Mouse (Mus musculus) hindbrain, embryonic 13.5 days (tissue): ENCODE data around the gene Stk10. TPM values are rescaled to one million over a fixed set of nuclear protein-coding genes. Genes with fewer than 3 reads are reported as not detected.
A peak's percentile ranks its signal among the peaks of the same experiment; 100 is the strongest.
"Not testable (repeated sequence)": the region's sequence is repeated elsewhere in the genome, so short reads cannot be mapped to it uniquely, and the experiment has no call there.

Experiments used
- ATAC-seq: fragments of 200-750 bp; cut with Nextera tagmentation; 2 replicates; pipeline ENCODE4 v1.8.0; 2017; ENCODE audit warnings: moderate TSS enrichment; ENCODE audit not compliant: low FRiP score
- H3K27ac ChIP-seq: fragments of 300-500 bp; sonication (generic); 2 replicates; pipeline ENCODE4 v1.5.1; 2015; ENCODE audit warnings: inconsistent platforms, mild to moderate bottlenecking, moderate library complexity
- H3K27me3 ChIP-seq: fragments of 300-500 bp; sonication (generic); 2 replicates; pipeline ENCODE4 v1.6.1; 2015; ENCODE audit warnings: mild to moderate bottlenecking, inconsistent platforms
- H3K36me3 ChIP-seq: fragments of 300-500 bp; sonication (generic); 2 replicates; pipeline ENCODE4 v1.6.1; 2015; ENCODE audit warnings: mild to moderate bottlenecking, inconsistent platforms
- H3K4me1 ChIP-seq: fragments of 300-500 bp; sonication (generic); replicated peaks from 2 replicates; pipeline ENCODE4 v1.6.1; 2015; ENCODE audit warnings: inconsistent platforms
- H3K4me2 ChIP-seq: fragments of 300-500 bp; sonication (generic); 2 replicates; pipeline ENCODE4 v1.6.1; 2015; ENCODE audit warnings: inconsistent platforms, mild to moderate bottlenecking, moderate library complexity
- H3K4me3 ChIP-seq: fragments of 300-500 bp; sonication (generic); 2 replicates; pipeline ENCODE4 v1.5.1; 2015; ENCODE audit warnings: mild to moderate bottlenecking, inconsistent platforms
- H3K9ac ChIP-seq: fragments of 300-500 bp; sonication (generic); 2 replicates; pipeline ENCODE4 v1.6.1; 2015; ENCODE audit warnings: mild to moderate bottlenecking, inconsistent platforms
- H3K9me3 ChIP-seq: fragments of 300-500 bp; sonication (generic); 2 replicates; pipeline ENCODE4 v1.6.1; 2016; ENCODE audit warnings: inconsistent platforms
- WGBS: fragments of 180-500 bp; shearing (Covaris S2); methylation state at CpG from one replicate; pipeline ENCODE4 v1.1.7; 2015; 5-methylcytosine and 5-hydroxymethylcytosine counted together
- polyA plus RNA-seq: library from polyadenylated mRNA; unstranded; fragments of >200 nt; fragmentation: Nextera tagmentation; extraction: Ambion mirVana; gene quantifications from 2 replicates; pipeline ENCODE4 v1.2.1, GENCODE M21; 2015

The Stk10 gene
- polyA plus RNA-seq, 1 experiment from 2014 or later, result 2.1 TPM

DNA sequence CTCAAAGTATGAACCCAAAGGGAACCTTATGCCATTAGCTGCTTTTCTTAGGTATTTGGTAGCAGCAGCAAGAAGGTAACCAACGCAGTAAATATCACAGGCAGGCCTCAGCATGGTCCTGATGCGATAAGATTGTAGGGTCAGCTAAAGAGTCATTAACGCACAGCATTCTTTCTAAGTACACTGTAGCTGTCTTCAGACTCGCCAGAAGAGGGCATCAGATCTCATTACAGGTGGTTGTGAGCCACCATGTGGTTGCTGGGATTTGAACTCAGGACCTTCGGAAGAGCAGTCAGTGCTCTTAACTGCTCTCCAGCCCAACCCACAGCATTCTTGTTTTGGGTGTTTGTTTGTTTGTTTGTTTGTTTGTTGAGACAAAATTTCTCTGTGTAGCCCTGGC is 85.5 kb downstream of the Stk10 start:
- peaks cover 12% of the 10 kb centered on the region for H3K36me3 ChIP-seq
- H3K4me3 ChIP-seq, ATAC-seq, H3K9me3 ChIP-seq, H3K4me2 ChIP-seq, H3K9ac ChIP-seq, H3K27me3 ChIP-seq: not testable (repeated sequence)
- peak overlapping the region; percentile 64; the same call in 1 of the 2 replicates for H3K27ac ChIP-seq
- WGBS, result 87% methylated on average over 5 of the region's 5 CpGs
- H3K4me1 ChIP-seq, result peaks cover 32% of the 10 kb centered on the region

DNA sequence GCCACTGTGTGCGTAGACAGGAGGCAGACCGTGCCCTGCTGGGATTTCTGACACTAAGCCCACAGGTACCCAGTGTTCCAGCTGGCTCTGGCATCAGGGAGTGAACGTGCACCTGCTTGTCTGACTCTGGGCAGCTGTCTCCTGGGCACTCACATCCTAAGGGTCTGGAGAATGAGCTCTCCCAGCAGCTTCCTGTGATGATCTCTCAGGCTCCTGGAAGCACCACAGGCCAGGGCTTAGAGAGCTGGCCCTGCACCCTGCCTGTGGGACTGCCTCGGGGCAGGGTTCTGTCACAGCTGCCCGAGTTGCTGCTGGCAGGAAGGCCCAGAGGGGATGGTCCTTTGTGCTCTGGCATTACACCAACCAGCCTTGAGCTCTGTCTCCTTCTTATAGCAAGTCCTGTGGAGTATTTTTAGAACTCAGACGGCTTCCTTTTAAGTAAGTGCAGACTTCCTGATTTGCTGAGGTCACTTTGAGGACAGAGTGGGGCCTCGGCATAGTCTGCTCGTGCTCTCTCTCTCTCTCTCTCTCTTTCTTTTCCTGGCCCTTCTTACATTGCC is 86.2 kb downstream of the Stk10 start:
- Histone ChIP-seq H3K9me3 (no peaks in the 10 kb centered on the region), H3K4me3 (no peak overlapping the region), H3K4me2 (no peak overlapping the region), H3K4me1 (peaks cover 35% of the 10 kb centered on the region), H3K9ac (no peak overlapping the region), H3K36me3 (peaks cover 10% of the 10 kb centered on the region), H3K27ac (peak overlapping the region; percentile 64), H3K27me3 (no peaks in the 10 kb centered on the region)
- WGBS, result 49% methylated on average over 8 of the region's 8 CpGs
- ATAC-seq, result no peak

DNA sequence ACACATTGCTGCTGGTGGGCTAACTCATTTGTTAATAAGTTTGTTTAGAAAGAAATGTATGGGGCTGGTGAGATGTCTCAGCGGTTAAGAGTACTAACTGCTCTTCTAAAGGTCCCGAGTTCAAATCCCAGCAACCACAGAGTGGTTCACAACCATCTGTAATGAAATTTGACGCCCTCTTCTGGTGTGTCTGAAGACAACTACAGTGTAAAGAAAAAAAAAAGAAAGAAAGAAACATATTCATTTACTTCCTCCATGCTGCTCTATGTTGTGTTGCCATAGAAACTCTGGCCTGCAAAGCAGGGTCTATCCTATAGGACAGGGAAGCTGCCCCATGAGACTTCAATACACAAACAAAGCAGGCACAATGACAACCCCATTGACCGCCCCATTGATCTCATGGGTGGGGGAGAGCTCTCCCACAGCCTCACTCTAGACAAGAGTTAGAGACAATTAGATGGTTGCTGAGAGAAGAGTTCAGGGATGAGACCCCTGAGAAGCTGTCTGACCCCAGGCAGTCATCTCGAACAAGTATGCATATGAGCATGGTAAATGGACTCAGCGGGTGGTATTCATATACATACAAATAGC is 86.9 kb downstream of the Stk10 start:
- no peak overlapping the region for H3K4me2 ChIP-seq
- H3K9ac ChIP-seq, result no peak overlapping the region
- no peak overlapping the region for H3K27ac ChIP-seq
- no peaks in the 10 kb centered on the region for H3K27me3 ChIP-seq
- no peak overlapping the region for H3K4me3 ChIP-seq
- peaks cover 35% of the 10 kb centered on the region for H3K4me1 ChIP-seq
- no peak for ATAC-seq
- H3K36me3 ChIP-seq, result peaks cover 5% of the 10 kb centered on the region
- no peaks in the 10 kb centered on the region for H3K9me3 ChIP-seq
- WGBS, result 58% methylated on average over 6 of the region's 6 CpGs

DNA sequence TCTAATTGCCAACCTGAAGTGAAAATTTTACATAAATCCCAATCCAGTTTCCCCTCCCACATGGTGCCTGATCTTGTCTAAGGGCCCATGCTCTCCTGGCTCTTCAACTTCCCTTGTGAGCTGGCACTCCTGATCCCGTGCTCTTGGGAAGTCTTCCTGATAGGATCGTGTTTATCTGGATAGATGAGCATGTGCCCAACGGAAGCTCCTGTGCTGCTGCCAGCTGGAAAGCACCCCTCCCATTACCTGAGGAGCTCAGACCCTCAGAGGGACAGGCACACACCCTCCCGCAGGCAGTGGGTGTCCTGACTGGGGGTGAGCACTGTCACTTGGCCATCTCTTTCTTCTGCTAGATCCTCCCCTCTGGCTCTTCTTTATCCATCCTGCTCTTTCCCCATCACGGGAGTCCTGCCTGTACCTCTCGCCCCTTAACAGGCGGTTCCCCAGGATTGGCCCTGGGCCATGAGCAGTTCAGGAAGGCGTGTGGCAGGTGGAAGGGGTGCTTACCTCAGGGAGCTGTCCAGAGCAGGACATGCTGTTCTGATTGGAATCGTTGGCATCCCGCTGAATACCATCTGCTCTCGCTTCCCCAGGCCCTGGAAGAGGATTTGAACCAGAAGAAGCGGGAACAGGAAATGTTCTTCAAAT is 88.8 kb downstream of the Stk10 start:
- peaks cover 5% of the 10 kb centered on the region; the same call in 1 of the 2 replicates for H3K36me3 ChIP-seq
- no peak overlapping the region for H3K4me2 ChIP-seq
- no peak overlapping the region for H3K4me3 ChIP-seq
- WGBS, result 73% methylated on average over 12 of the region's 12 CpGs
- peaks cover 35% of the 10 kb centered on the region for H3K4me1 ChIP-seq
- no peaks in the 10 kb centered on the region for H3K9me3 ChIP-seq
- no peaks in the 10 kb centered on the region for H3K27me3 ChIP-seq
- 0 out of 2 replicates have a peak overlapping the region, but pooled peaks have one; percentile 2 for H3K9ac ChIP-seq
- H3K27ac ChIP-seq, result no peak overlapping the region
- no peak for ATAC-seq

DNA sequence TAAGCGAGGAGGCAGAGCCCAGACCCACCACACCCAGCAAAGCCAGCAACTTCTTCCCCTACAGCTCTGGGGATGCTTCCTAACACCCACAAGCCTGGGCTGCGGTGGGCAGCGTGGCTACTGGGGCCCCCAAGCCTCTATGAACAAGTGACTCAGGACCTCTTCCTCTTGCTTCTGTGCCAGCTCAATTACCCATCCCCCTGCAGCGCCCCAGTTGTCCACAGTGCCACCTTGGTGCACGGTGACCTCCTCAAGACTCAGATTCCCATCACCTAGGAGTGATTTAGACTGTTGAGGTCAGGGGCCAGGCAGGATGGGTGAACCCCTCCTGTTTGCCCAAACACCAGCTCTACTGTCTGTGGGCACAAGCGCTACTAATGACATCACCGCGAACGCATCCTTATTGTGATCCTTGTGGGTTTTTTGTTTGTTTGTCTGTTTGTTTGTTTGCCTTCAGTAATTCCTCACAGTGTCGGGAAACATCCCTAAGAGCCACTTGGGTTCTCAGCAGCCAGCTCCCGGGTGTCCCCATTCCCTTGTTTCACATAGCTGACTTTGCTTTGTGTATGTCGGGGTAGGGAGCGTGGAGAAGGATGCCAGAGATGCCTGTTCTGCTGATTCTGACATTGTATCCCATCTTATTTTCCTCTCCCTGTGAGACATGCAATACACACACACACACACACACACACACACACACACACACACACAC is 89.5 kb downstream of the Stk10 start:
- no peak overlapping the region for H3K4me3 ChIP-seq
- WGBS, result 80% methylated on average over 13 of the region's 13 CpGs
- H3K9me3 ChIP-seq, result no peaks in the 10 kb centered on the region
- ATAC-seq, result no peak
- peaks cover 35% of the 10 kb centered on the region for H3K4me1 ChIP-seq
- H3K27ac ChIP-seq, result no peak overlapping the region
- H3K36me3 ChIP-seq, result peaks cover 5% of the 10 kb centered on the region; the same call in 1 of the 2 replicates
- no peaks in the 10 kb centered on the region for H3K27me3 ChIP-seq
- 0 out of 2 replicates have a peak overlapping the region, but pooled peaks have one; percentile 2 for H3K9ac ChIP-seq
- no peak overlapping the region for H3K4me2 ChIP-seq

DNA sequence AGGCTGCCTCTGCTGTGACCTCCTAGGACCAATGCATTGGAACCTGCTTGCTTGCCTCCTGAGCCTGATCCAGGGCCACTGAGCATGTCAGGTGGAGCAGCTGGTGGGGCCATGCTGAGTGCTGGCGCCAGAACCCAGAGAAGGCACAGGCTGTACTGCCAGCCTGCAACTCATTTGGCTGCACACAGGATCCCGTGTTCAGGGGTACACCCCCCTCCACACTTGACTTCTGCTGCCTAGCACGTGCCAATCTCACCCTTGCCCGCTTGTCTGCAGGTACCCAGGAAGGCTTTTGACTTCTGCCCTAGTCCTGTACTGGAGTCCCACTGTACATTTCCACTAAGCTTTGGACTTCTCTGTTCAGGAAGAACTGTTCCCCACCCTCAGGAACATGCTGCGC is 90.1 kb downstream of the Stk10 start:
- Histone ChIP-seq H3K4me2 (no peak overlapping the region), H3K27ac (no peak overlapping the region), H3K9me3 (no peaks in the 10 kb centered on the region), H3K4me3 (no peak overlapping the region), H3K36me3 (peaks cover 1% of the 10 kb centered on the region; the same call in 1 of the 2 replicates), H3K27me3 (no peaks in the 10 kb centered on the region), H3K4me1 (peaks cover 35% of the 10 kb centered on the region), H3K9ac (no peak overlapping the region)
- 64% methylated on average over 5 of the region's 5 CpGs for WGBS
- ATAC-seq, result no peak; the same call in 1 of the 2 replicates

DNA sequence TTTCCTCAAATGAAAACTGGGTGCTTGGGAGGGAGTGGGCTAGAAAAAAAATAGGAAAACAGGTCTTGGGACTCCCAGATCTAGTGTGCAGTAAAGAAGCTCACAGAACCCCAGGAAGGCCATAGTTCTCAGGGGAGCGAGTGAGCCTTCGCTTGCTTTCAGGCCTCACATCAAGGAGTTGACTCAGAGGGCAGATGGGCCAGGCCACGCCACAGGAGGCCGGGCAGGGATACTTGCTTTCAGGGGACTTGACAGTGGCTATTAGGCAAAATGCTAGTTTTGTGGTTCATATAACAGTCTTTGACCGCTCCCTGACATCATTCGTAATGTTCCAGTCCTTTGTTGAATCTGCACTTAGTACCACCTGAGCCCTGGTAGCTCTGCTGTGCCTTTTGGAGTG is 90.8 kb downstream of the Stk10 start:
- Histone ChIP-seq H3K4me1 (peaks cover 34% of the 10 kb centered on the region), H3K4me2 (no peak overlapping the region), H3K9ac (no peak overlapping the region), H3K9me3 (no peaks in the 10 kb centered on the region), H3K36me3 (no peaks in the 10 kb centered on the region), H3K27ac (no peak overlapping the region), H3K4me3 (no peak overlapping the region), H3K27me3 (no peaks in the 10 kb centered on the region)
- 68% methylated on average over 6 of the region's 6 CpGs for WGBS
- ATAC-seq, result no peak

DNA sequence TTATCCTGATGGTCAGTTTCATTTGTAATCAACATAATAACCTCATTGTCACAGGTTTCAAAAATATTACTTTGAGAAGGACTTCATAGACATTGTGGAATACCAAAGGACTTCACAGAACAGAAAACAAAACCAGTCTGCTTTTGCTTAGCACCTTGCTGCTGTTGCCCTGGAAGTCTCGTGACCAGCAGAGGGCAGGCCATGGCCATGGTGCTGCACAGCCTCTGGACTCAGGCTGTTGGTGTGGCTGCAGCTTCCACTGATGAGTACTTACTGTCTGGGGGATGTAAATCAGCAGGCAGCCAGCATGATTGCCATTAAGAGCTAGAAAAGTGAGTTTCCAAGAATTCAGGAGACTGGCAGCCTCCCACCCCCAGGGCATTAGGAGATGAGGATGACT is 92.6 kb downstream of the Stk10 start:
- Histone ChIP-seq H3K9me3 (no peaks in the 10 kb centered on the region), H3K9ac (no peak overlapping the region), H3K27ac (no peak overlapping the region), H3K36me3 (no peaks in the 10 kb centered on the region), H3K4me1 (peaks cover 19% of the 10 kb centered on the region), H3K4me3 (no peak overlapping the region), H3K27me3 (no peaks in the 10 kb centered on the region), H3K4me2 (no peak overlapping the region)
- ATAC-seq, result no peak
- WGBS, result 71% methylated on average over 1 of the region's 1 CpGs

DNA sequence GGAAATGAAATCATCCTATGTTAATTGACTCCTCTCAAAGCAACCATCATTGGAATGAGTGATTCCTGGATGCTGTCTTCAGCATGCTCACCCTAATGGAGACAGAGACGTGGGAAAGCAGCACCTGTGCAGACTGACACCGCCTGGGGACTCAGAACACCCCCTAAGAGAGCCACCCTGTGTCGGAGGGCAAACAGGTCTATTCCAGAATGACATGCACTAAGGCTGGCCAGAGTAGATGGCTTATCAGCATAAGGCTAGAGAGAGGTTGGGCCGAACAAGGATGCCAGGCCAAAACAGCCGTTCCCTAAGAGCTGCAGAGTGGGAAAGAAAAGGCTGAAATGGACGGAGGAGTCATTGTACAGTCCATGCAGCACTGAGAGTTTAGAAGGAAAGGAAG is 93.0 kb downstream of the Stk10 start:
- H3K27me3 ChIP-seq, result no peaks in the 10 kb centered on the region
- H3K27ac ChIP-seq, result no peak overlapping the region
- H3K4me2 ChIP-seq, result no peak overlapping the region
- H3K9me3 ChIP-seq, result no peaks in the 10 kb centered on the region
- no peak for ATAC-seq
- H3K9ac ChIP-seq, result no peak overlapping the region
- 89% methylated on average over 6 of the region's 6 CpGs for WGBS
- no peak overlapping the region for H3K4me3 ChIP-seq
- no peaks in the 10 kb centered on the region for H3K36me3 ChIP-seq
- H3K4me1 ChIP-seq, result peaks cover 19% of the 10 kb centered on the region

DNA sequence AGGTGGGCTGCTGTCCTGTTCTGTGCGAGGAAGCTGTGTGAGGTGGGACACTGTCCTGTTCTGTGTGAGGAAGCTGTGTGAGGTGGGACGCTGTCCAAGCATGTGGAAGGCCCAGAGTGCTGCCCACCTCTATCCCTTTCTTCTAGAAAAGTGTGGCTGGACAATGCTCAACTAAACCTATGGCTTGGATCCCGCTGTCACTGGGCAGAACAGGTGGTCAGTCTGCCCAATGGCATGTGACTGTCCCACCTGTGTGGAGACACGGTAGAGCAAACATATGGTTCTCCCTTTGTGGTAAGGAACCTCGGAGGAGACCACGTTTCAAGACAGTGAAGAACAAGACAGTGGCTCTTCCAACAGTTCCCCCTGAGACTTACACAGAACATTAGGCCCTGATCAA is 94.8 kb downstream of the Stk10 start:
- Histone ChIP-seq H3K4me2 (no peak overlapping the region), H3K9me3 (no peaks in the 10 kb centered on the region), H3K4me3 (no peak overlapping the region), H3K9ac (no peak overlapping the region), H3K4me1 (peaks cover 13% of the 10 kb centered on the region), H3K27ac (no peak overlapping the region), H3K36me3 (no peaks in the 10 kb centered on the region), H3K27me3 (no peaks in the 10 kb centered on the region)
- ATAC-seq, result no peak
- WGBS, result 90% methylated on average over 6 of the region's 6 CpGs

DNA sequence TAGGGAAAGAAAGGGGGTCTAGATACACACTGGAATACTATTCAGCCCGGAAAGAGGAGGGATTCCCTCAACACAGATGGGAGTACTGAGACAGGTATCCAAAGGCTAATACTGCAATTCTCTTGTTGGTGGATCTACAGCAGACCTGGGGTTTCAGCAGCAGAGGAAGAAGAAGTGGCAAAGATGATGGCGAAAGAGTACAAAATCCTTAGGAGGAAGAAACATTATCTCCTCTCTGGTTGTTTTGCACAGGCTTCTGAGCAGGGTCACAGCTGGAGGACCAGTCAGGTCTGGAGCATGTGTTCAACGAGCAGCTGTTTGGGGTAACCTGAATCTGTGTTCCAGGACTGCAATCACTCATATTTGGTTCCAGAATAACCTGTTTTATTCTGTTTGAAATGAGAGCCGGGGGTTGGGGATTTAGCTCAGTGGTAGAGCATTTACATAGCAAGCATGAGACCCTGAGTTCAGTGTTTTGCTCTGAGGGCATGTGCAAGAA is 96.7 kb downstream of the Stk10 start:
- H3K4me3 ChIP-seq, result no peak overlapping the region
- no peaks in the 10 kb centered on the region for H3K9me3 ChIP-seq
- no peak overlapping the region for H3K4me2 ChIP-seq
- no peak overlapping the region for H3K9ac ChIP-seq
- no peak for ATAC-seq
- H3K4me1 ChIP-seq, result 0 out of 2 replicates have a peak, but pooled peaks cover 3% of the 10 kb centered on the region
- no peaks in the 10 kb centered on the region for H3K36me3 ChIP-seq
- no peaks in the 10 kb centered on the region for H3K27me3 ChIP-seq
- H3K27ac ChIP-seq, result no peak overlapping the region
- WGBS, result 85% methylated on average over 4 of the region's 4 CpGs

DNA sequence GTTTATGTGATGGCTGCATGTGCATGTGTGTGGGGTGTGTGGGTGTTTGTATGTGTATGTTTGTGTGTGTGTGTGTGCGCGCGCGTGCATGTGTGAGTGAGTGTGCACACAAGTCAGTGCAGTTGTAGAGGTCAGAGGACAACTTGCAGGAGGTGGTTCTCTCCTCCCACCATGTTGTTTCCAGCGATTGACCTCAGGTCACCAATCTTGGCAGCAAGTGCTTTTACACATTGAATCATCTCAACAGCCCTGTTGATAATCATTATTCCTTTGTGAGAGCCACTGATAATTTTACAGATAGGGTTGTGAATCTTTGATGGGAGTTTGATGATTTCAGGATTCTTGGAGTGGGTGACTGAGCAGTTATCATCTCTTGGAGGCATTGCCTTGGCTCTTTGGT is 99.6 kb downstream of the Stk10 start:
- no peaks in the 10 kb centered on the region for H3K4me1 ChIP-seq
- H3K9me3 ChIP-seq, result no peaks in the 10 kb centered on the region
- no peak for ATAC-seq
- 89% methylated on average over 5 of the region's 5 CpGs for WGBS
- H3K27me3 ChIP-seq, result no peaks in the 10 kb centered on the region
- H3K36me3 ChIP-seq, result no peaks in the 10 kb centered on the region
- H3K9ac ChIP-seq, result no peak overlapping the region
- H3K4me3 ChIP-seq, result no peak overlapping the region
- no peak overlapping the region for H3K27ac ChIP-seq
- no peak overlapping the region for H3K4me2 ChIP-seq
